Mouse (Mus musculus) liver, postnatal 0 days (tissue): Measurements from ENCODE around the gene Fam133b. TPM values are rescaled to one million over a fixed set of nuclear protein-coding genes. Genes with fewer than 3 reads are reported as not detected.

ENCODE experiments used
- ATAC-seq: fragments of 200-750 bp; cut with Nextera tagmentation; 2 replicates; pipeline ENCODE4 v1.8.0; 2017; ENCODE audit warnings: mild to moderate bottlenecking, moderate library complexity
- DNase-seq: peaks from one replicate; pipeline ENCODE4 v3.0.0-alpha.2; 2016
- H3K27ac ChIP-seq: fragments of 300-500 bp; sonication (generic); 2 replicates; pipeline ENCODE4 v1.5.1; 2014; ENCODE audit warnings: antibody characterized with exemption, moderate library complexity, mild to moderate bottlenecking, low read depth
- H3K27me3 ChIP-seq: fragments of 300-500 bp; sonication (generic); 2 replicates; pipeline ENCODE4 v1.6.1; 2014; ENCODE audit warnings: low read length, control low read depth, mixed read lengths; ENCODE audit not compliant: insufficient read depth
- H3K36me3 ChIP-seq: fragments of 300-500 bp; sonication (generic); replicated peaks from 2 replicates; pipeline ENCODE4 v1.6.1; 2014; ENCODE audit warnings: mild to moderate bottlenecking, control low read depth, low read length, moderate library complexity, mixed read lengths; ENCODE audit not compliant: insufficient read depth
- H3K4me1 ChIP-seq: fragments of 300-500 bp; sonication (generic); 2 replicates; pipeline ENCODE4 v1.6.1; 2014; ENCODE audit warnings: antibody characterized with exemption, mild to moderate bottlenecking, control low read depth; ENCODE audit not compliant: insufficient read depth
- H3K4me2 ChIP-seq: fragments of 300-500 bp; sonication (generic); 2 replicates; pipeline ENCODE4 v1.6.1; 2014; ENCODE audit warnings: low read depth, mild to moderate bottlenecking, low read length, moderate library complexity, mixed read lengths
- H3K4me3 ChIP-seq: fragments of 300-500 bp; sonication (generic); 2 replicates; pipeline ENCODE4 v1.5.1; 2014; ENCODE audit warnings: low read depth, low read length
- H3K9ac ChIP-seq: fragments of 300-500 bp; sonication (generic); replicated peaks from 2 replicates; pipeline ENCODE4 v1.6.1; 2014; ENCODE audit warnings: mild to moderate bottlenecking, moderate library complexity
- H3K9me3 ChIP-seq: fragments of 300-500 bp; sonication (generic); 2 replicates; pipeline ENCODE4 v1.6.1; 2016; ENCODE audit warnings: mild to moderate bottlenecking, control low read depth, low read length, mixed read lengths
- CTCF ChIP-seq: sonication (generic); IDR thresholded peaks from 2 replicates; pipeline ENCODE4 v1.5.1; 2016; ENCODE audit warnings: antibody characterized with exemption, low read depth
- EP300 ChIP-seq: IDR thresholded peaks from 2 replicates; pipeline ENCODE4 v1.6.1; 2016; ENCODE audit warnings: antibody characterized with exemption, low read depth, mild to moderate bottlenecking
- WGBS: fragments of 180-500 bp; shearing (Covaris S2); extraction: QIAGEN DNeasy Blood & Tissue Kit; methylation state at CpG from one replicate; pipeline ENCODE4 v1.1.7; 2014; ENCODE audit not compliant: insufficient replicate concordance; 5-methylcytosine and 5-hydroxymethylcytosine counted together
- polyA plus RNA-seq: library from polyadenylated mRNA; unstranded; fragments of >200 nt; fragmentation: Nextera tagmentation; extraction: Ambion mirVana; gene quantifications from 2 replicates; pipeline ENCODE4 v1.2.1, GENCODE M21; 2015

The Fam133b gene
- polyA plus RNA-seq, 1 experiment from 2014 or later, result 11.1 TPM

- DNase-seq, result no peak
- no peak overlapping the region for H3K9ac ChIP-seq
- ATAC-seq, result no peak
- no peaks in the 10 kb centered on the region for H3K36me3 ChIP-seq
- H3K4me2 ChIP-seq, result no peak overlapping the region
- peak overlapping the region; percentile 19; the same call in 1 of the 2 replicates for H3K27ac ChIP-seq
- no peak overlapping the region for H3K4me3 ChIP-seq
- peaks cover 51% of the 10 kb centered on the region for H3K4me1 ChIP-seq
- TF ChIP-seq EP300, result no peak
- TF ChIP-seq CTCF, result no peak
- H3K9me3 ChIP-seq, result no peaks in the 10 kb centered on the region
- 37% methylated on average over 2 of the region's 2 CpGs for whole genome bisulfite sequencing
- H3K27me3 ChIP-seq, result no peaks in the 10 kb centered on the region
Observed at GRCm38 (mm10) chr5:3505553-3505952, 38.1 kb upstream of the Fam133b start.

- 63% methylated on average over 7 of the region's 7 CpGs for WGBS
- ATAC-seq, result no peak
- H3K4me3 ChIP-seq, result no peak overlapping the region
- H3K27me3 ChIP-seq, result no peaks in the 10 kb centered on the region
- H3K27ac ChIP-seq, result no peak overlapping the region
- TF ChIP-seq EP300 (no peak), CTCF (no peak)
- no peaks in the 10 kb centered on the region for H3K9me3 ChIP-seq
- H3K4me1 ChIP-seq, result peaks cover 22% of the 10 kb centered on the region
- H3K4me2 ChIP-seq, result no peak overlapping the region
- no peak for DNase-seq
- H3K9ac ChIP-seq, result no peak overlapping the region
- H3K36me3 ChIP-seq, result no peaks in the 10 kb centered on the region
Observed at GRCm38 (mm10) chr5:3508480-3509381, 34.9 kb upstream of the Fam133b start.

- WGBS, result 56% methylated on average over 3 of the region's 3 CpGs
- Histone ChIP-seq H3K4me2 (no peak overlapping the region), H3K36me3 (no peaks in the 10 kb centered on the region), H3K4me1 (peaks cover 17% of the 10 kb centered on the region), H3K4me3 (no peak overlapping the region), H3K9me3 (no peaks in the 10 kb centered on the region), H3K27me3 (no peaks in the 10 kb centered on the region), H3K9ac (no peak overlapping the region), H3K27ac (no peak overlapping the region)
- ATAC-seq (0 out of 2 replicates have a peak, but pooled peaks have one; percentile 24), DNase-seq (no peak)
- no peak for TF ChIP-seq EP300
- TF ChIP-seq CTCF, result no peak
Observed at GRCm38 (mm10) chr5:3509503-3509902, 34.1 kb upstream of the Fam133b start.

- no peak overlapping the region for H3K4me2 ChIP-seq
- no peaks in the 10 kb centered on the region for H3K9me3 ChIP-seq
- 83% methylated on average over 10 of the region's 10 CpGs for WGBS
- ATAC-seq (no peak), DNase-seq (no peak)
- TF ChIP-seq EP300 (no peak), CTCF (no peak)
- H3K36me3 ChIP-seq, result no peaks in the 10 kb centered on the region
- H3K27ac ChIP-seq, result no peak overlapping the region
- H3K4me3 ChIP-seq, result no peak overlapping the region
- no peaks in the 10 kb centered on the region for H3K27me3 ChIP-seq
- peaks cover 9% of the 10 kb centered on the region for H3K4me1 ChIP-seq
- no peak overlapping the region for H3K9ac ChIP-seq
Observed at GRCm38 (mm10) chr5:3511097-3511795, 32.4 kb upstream of the Fam133b start.

GRCm38 (mm10) chr5:3512584-3512983 is 31.0 kb upstream of the Fam133b start:
- Histone ChIP-seq H3K9me3 (no peaks in the 10 kb centered on the region), H3K9ac (no peak overlapping the region), H3K36me3 (no peaks in the 10 kb centered on the region), H3K4me1 (peaks cover 11% of the 10 kb centered on the region; the same call in 1 of the 2 replicates), H3K27me3 (no peaks in the 10 kb centered on the region), H3K4me3 (no peak overlapping the region), H3K4me2 (no peak overlapping the region), H3K27ac (no peak overlapping the region)
- peak; percentile 58 for ATAC-seq
- TF ChIP-seq CTCF (peak; percentile 60), EP300 (peak; percentile 80)
- DNase-seq, result no peak
- WGBS, result 32% methylated on average over 4 of the region's 4 CpGs

GRCm38 (mm10) chr5:3514901-3515311 is 28.7 kb upstream of the Fam133b start:
- no peak overlapping the region for H3K4me2 ChIP-seq
- no peak overlapping the region for H3K4me3 ChIP-seq
- 43% methylated on average over 8 of the region's 8 CpGs for WGBS
- H3K9ac ChIP-seq, result no peak overlapping the region
- H3K27ac ChIP-seq, result no peak overlapping the region
- DNase-seq, result no peak
- 0 out of 2 replicates have a peak, but pooled peaks cover 6% of the 10 kb centered on the region for H3K36me3 ChIP-seq
- H3K27me3 ChIP-seq, result no peaks in the 10 kb centered on the region
- H3K9me3 ChIP-seq, result no peaks in the 10 kb centered on the region
- H3K4me1 ChIP-seq, result peaks cover 4% of the 10 kb centered on the region; the same call in 1 of the 2 replicates
- TF ChIP-seq CTCF, result no peak
- peak; percentile 47; the same call in 1 of the 2 replicates for TF ChIP-seq EP300
- peak; percentile 41 for ATAC-seq
